Mouse (Mus musculus): ENCODE measurements around the gene Ctnnbip1. TPM values are rescaled to one million over a fixed set of nuclear protein-coding genes. Genes with fewer than 3 reads are reported as not detected.

The Ctnnbip1 gene
- polyA plus RNA-seq (2015; fragmentation: Nextera tagmentation; extraction: Ambion mirVana) = 56.2 and 57.3 TPM in 2 replicates

DNA sequence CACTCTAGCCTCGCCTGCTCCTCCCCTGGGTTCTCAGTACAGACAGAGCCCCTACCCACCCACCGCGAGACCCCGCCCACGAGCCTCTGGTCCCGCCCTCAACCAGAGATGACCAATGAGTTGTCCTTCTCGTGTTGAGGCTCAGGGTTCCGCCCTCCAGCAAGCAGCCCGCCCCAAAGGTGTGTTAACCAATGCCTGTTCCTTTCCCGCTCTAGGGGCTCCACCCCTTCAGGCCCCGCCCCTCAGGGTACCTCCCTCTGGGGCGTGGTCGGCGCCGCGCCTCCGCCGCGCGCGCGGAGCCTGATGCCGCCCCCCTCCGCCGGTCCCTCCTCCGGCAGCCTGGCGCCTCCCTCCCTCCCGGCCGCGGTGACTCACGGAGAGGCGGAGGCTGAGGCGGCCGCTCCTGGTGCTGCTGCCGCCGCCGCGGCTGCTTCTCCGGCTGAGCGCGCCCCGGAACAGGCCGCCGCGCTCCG lies at the start of gene Ctnnbip1:
Ctnnbip1 (plus strand) TSS at position 369 of the 473 bp plus-strand sequence.
- Histone ChIP-seq H3K27me3 (ENCODE audit: control insufficient read depth, insufficient read depth, low read length) (no peaks in the 10 kb centered on the region), H3K9ac (ENCODE audit: low read length) (peak within 1 kb of the TSS; percentile 92), H3K9me3 (replicated peaks; ENCODE audit: control insufficient read depth, low read length) (no peaks in the 10 kb centered on the region), H3K27ac (ENCODE audit: low read length) (peak within 1 kb of the TSS; percentile 42), H3K4me2 (ENCODE audit: low read depth, low read length) (peak within 1 kb of the TSS; percentile 97), H3K4me1 (ENCODE audit: control insufficient read depth, insufficient read depth, low read length) (peaks cover 11% of the 10 kb centered on the region), H3K4me3 (replicated peaks; ENCODE audit: low read length) (peak within 1 kb of the TSS; percentile 85), H3K36me3 (ENCODE audit: control insufficient read depth, insufficient read depth, low read length) (no peaks in the 10 kb centered on the region)
- under 1% methylated on average over 45 of the region's 46 CpGs for WGBS
- peak; percentile 100 for ATAC-seq (ENCODE audit: insufficient read depth, low FRiP score)

DNA sequence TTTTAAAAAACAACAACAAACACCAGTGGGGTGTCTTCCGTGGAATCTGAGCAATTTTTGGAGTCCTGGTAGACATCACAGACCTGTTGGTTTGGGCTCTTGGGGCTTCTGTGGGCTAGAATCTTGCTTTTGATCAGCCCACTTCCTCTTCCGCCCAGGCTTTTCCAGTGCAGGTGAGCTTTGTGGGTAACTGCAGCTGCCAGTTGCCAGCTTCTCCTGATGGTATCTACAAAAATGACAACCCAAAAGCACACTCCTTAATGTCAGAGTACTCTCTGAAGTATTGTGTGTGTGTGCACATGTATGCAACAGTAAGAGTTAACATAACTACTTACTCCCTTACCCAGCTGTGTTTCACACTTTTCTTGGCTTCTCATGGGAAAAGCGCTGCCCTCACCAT lies 48.5 kb upstream of the Ctnnbip1 start:
- WGBS = 93% methylated on average over 3 of the region's 3 CpGs
- H3K4me3 ChIP-seq (replicated peaks; ENCODE audit: low read length) = no peak overlapping the region
- no peaks in the 10 kb centered on the region for H3K27me3 ChIP-seq (ENCODE audit: control insufficient read depth, insufficient read depth, low read length)
- no peak for ATAC-seq (ENCODE audit: insufficient read depth, low FRiP score)
- H3K4me1 ChIP-seq (ENCODE audit: control insufficient read depth, insufficient read depth, low read length) = no peaks in the 10 kb centered on the region
- H3K9ac ChIP-seq (ENCODE audit: low read length) = no peak overlapping the region
- no peak overlapping the region for H3K4me2 ChIP-seq (ENCODE audit: low read depth, low read length)
- peaks cover 5% of the 10 kb centered on the region; the same call in 1 of the 2 replicates for H3K36me3 ChIP-seq (ENCODE audit: control insufficient read depth, insufficient read depth, low read length)
- no peak overlapping the region for H3K27ac ChIP-seq (ENCODE audit: low read length)
- no peaks in the 10 kb centered on the region for H3K9me3 ChIP-seq (replicated peaks; ENCODE audit: control insufficient read depth, low read length)

DNA sequence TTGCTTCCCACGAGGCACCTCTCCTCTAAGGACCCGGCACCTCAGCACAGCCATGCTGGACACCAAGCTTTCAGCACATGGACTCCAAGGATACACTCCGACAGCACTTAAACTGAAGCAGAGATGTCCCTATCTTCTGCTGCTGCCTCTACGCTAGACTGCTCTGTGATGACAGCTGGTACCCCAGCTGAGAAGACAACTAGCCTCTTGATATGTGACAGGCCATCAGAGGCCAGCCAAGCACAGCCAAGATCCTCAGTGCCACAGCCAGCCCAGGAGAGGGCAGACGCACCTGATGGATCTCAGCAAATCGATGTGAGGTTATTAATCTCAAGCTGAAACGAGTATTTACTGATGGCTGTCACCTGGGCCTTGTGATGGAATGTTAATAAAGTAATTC lies 42.9 kb upstream of the Ctnnbip1 start:
- no peaks in the 10 kb centered on the region for H3K27me3 ChIP-seq (ENCODE audit: control insufficient read depth, insufficient read depth, low read length)
- H3K9ac ChIP-seq (ENCODE audit: low read length) = no peak overlapping the region
- no peak overlapping the region for H3K4me3 ChIP-seq (replicated peaks; ENCODE audit: low read length)
- no peak for ATAC-seq (ENCODE audit: insufficient read depth, low FRiP score)
- H3K4me1 ChIP-seq (ENCODE audit: control insufficient read depth, insufficient read depth, low read length) = no peaks in the 10 kb centered on the region
- peaks cover 5% of the 10 kb centered on the region; the same call in 1 of the 2 replicates for H3K36me3 ChIP-seq (ENCODE audit: control insufficient read depth, insufficient read depth, low read length)
- H3K27ac ChIP-seq (ENCODE audit: low read length) = no peak overlapping the region
- WGBS = 64% methylated on average over 7 of the region's 7 CpGs
- no peak overlapping the region for H3K4me2 ChIP-seq (ENCODE audit: low read depth, low read length)
- H3K9me3 ChIP-seq (replicated peaks; ENCODE audit: control insufficient read depth, low read length) = no peaks in the 10 kb centered on the region

DNA sequence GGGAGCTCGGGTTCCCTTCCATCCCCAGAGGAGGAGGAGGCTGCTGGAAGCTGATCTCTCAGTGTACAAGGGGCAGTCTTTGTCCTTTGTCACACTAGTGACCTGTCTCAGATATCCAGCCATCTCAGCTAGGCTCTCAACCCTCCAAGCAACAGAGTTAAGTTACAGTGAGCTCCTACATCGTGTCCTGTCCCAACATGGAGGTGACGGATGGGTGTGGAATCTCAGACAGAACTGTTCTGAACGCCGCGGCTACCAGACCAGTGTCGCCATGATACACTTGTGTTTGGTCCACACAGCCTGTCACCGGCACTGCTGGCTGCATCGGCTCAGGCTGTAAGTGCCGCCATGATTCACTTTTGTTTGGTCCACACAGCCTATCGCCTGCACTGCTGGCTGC lies 41.0 kb upstream of the Ctnnbip1 start, which contains the start of gene Tmem274:
Tmem274 (plus strand) TSS at position 301 of the 400 bp plus-strand sequence.
- WGBS = 83% methylated on average over 11 of the region's 11 CpGs
- Histone ChIP-seq H3K27ac (ENCODE audit: low read length) (no peak within 1 kb of the TSS), H3K4me3 (replicated peaks; ENCODE audit: low read length) (no peak within 1 kb of the TSS), H3K4me2 (ENCODE audit: low read depth, low read length) (no peak within 1 kb of the TSS), H3K27me3 (ENCODE audit: control insufficient read depth, insufficient read depth, low read length) (no peaks in the 10 kb centered on the region), H3K36me3 (ENCODE audit: control insufficient read depth, insufficient read depth, low read length) (peaks cover 5% of the 10 kb centered on the region; the same call in 1 of the 2 replicates), H3K9ac (ENCODE audit: low read length) (no peak within 1 kb of the TSS), H3K4me1 (ENCODE audit: control insufficient read depth, insufficient read depth, low read length) (no peaks in the 10 kb centered on the region), H3K9me3 (replicated peaks; ENCODE audit: control insufficient read depth, low read length) (no peaks in the 10 kb centered on the region)
- no peak for ATAC-seq (ENCODE audit: insufficient read depth, low FRiP score)

DNA sequence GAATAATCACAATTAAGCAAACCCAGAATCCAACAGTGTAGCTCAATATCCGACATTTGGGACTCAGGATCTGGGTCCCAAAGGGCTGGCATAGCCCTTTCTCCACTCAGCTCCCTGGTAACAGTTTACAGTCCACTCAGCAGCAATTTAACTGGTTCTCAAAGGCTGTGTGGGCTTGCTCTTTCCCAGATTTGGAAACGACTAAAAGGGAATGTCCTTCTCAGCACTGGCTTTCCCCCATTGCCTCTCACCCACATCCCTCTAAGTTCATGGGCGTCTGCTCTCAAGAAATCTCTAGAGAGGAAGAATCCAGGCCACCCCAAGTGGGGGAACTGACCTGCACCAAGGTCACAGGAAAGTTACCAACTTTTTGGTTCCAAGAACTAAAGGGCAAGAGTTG lies 33.5 kb upstream of the Ctnnbip1 start:
- peak overlapping the region; percentile 79; the same call in 1 of the 2 replicates for H3K27ac ChIP-seq (ENCODE audit: low read length)
- no peaks in the 10 kb centered on the region for H3K27me3 ChIP-seq (ENCODE audit: control insufficient read depth, insufficient read depth, low read length)
- H3K36me3 ChIP-seq (ENCODE audit: control insufficient read depth, insufficient read depth, low read length) = no peaks in the 10 kb centered on the region
- peaks cover 11% of the 10 kb centered on the region for H3K4me1 ChIP-seq (ENCODE audit: control insufficient read depth, insufficient read depth, low read length)
- peak overlapping the region; percentile 71 for H3K9ac ChIP-seq (ENCODE audit: low read length)
- no peaks in the 10 kb centered on the region for H3K9me3 ChIP-seq (replicated peaks; ENCODE audit: control insufficient read depth, low read length)
- peak overlapping the region; percentile 61 for H3K4me2 ChIP-seq (ENCODE audit: low read depth, low read length)
- 55% methylated on average over 3 of the region's 3 CpGs for WGBS
- no peak for ATAC-seq (ENCODE audit: insufficient read depth, low FRiP score)
- peak overlapping the region; percentile 74 for H3K4me3 ChIP-seq (replicated peaks; ENCODE audit: low read length)

DNA sequence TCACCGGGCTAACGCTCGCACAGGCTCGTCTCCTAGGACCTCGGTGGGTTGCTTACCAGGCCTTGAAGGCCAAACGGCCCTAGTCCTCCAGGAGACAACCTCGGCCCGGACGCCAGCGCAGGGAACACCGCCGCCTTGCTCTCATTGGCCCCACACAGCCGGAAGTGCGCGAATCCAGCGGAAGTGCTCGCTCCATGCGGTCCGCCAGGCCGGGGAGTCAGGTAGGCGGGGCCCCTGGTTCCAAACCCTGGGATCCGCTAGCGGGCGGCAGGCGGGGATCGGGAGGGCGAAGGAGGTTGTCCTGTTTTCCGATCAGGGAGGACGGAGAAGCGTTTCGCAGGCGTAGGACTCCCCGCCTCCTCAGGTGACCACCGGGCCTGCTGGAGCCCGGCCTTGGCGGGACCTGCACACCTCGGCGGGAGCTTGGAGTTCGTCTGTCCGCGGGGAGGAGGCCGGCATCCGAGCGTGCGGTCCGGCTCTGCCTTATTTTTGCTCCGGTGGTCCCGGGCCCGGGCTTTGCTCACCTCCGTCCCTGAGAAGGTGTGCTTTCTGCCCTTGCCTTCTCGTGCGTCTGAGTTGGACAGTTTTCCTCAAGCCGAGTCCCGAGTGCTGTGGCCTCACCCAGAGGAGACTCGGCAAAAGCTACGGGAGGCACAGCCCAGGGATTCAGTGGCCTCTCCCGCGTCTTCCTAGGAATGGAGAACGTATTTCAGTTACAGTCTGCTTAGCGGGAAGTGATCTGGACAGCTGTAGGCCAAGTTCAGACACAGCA lies 32.8 kb upstream of the Ctnnbip1 start, which contains the start of the genes Nmnat1 and Lzic:
Nmnat1 (minus strand) TSS at position 150 of the 772 bp plus-strand sequence.
Lzic (plus strand) TSS at position 177 of the 772 bp plus-strand sequence.
- ATAC-seq (ENCODE audit: insufficient read depth, low FRiP score) = peak; percentile 96
- under 1% methylated on average over 60 of the region's 60 CpGs for WGBS
- peak within 1 kb of the TSS; percentile 61 for H3K4me2 ChIP-seq (ENCODE audit: low read depth, low read length)
- no peaks in the 10 kb centered on the region for H3K27me3 ChIP-seq (ENCODE audit: control insufficient read depth, insufficient read depth, low read length)
- peak within 1 kb of the TSS; percentile 86 for H3K9ac ChIP-seq (ENCODE audit: low read length)
- peaks cover 11% of the 10 kb centered on the region for H3K4me1 ChIP-seq (ENCODE audit: control insufficient read depth, insufficient read depth, low read length)
- no peaks in the 10 kb centered on the region for H3K36me3 ChIP-seq (ENCODE audit: control insufficient read depth, insufficient read depth, low read length)
- peak within 1 kb of the TSS; percentile 74 for H3K4me3 ChIP-seq (replicated peaks; ENCODE audit: low read length)
- peak within 1 kb of the TSS; percentile 79 for H3K27ac ChIP-seq (ENCODE audit: low read length)
- no peaks in the 10 kb centered on the region for H3K9me3 ChIP-seq (replicated peaks; ENCODE audit: control insufficient read depth, low read length)

DNA sequence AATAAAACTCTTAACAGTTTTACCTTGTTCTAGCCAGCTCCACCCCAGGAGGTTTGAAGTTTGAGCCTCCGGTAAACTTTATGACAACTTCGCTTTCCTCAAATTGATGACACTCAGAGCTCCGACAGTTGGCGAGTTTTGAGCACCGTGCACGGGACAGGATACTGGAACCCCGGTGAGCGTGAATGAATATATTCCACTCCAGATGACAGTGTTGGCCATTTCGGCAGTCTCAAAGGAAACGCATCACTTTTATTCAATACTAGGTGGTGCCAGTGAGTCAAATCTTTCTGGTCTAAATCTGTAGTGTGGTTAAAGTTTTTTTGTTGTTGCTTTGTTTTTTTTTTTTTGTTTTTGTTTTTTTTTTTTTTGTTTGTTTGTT lies 32.2 kb upstream of the Ctnnbip1 start:
- H3K9me3 ChIP-seq (replicated peaks; ENCODE audit: control insufficient read depth, low read length) = no peaks in the 10 kb centered on the region
- peaks cover 11% of the 10 kb centered on the region for H3K4me1 ChIP-seq (ENCODE audit: control insufficient read depth, insufficient read depth, low read length)
- peak overlapping the region; percentile 74 for H3K4me3 ChIP-seq (replicated peaks; ENCODE audit: low read length)
- 0% methylated on average over 10 of the region's 10 CpGs for WGBS
- no peaks in the 10 kb centered on the region for H3K36me3 ChIP-seq (ENCODE audit: control insufficient read depth, insufficient read depth, low read length)
- peak overlapping the region; percentile 86 for H3K9ac ChIP-seq (ENCODE audit: low read length)
- H3K27me3 ChIP-seq (ENCODE audit: control insufficient read depth, insufficient read depth, low read length) = no peaks in the 10 kb centered on the region
- no peak; the same call in 1 of the 2 replicates for ATAC-seq (ENCODE audit: insufficient read depth, low FRiP score)
- H3K4me2 ChIP-seq (ENCODE audit: low read depth, low read length) = peak overlapping the region; percentile 61
- peak overlapping the region; percentile 79 for H3K27ac ChIP-seq (ENCODE audit: low read length)

DNA sequence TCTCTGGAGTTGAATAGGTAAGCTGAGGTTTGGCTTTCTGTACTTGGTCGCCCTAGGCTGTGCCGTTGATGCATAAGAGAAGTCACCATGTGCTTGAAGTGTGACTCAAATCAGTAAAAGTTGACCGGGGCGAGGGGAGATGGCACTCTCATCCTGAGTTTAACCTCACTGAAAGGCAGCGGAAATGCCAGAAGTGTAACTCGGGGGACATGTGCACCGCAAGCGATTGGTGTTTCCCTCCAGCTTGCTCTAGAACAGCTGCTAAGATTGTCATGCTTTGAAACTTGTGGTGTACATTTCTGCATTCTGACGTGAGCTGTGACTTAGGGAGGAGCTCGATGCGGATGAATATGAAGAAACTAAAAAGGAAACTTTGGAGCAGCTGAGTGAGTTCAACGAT lies 30.3 kb upstream of the Ctnnbip1 start:
- H3K9ac ChIP-seq (ENCODE audit: low read length) = no peak overlapping the region
- ATAC-seq (ENCODE audit: insufficient read depth, low FRiP score) = no peak
- no peaks in the 10 kb centered on the region for H3K27me3 ChIP-seq (ENCODE audit: control insufficient read depth, insufficient read depth, low read length)
- H3K9me3 ChIP-seq (replicated peaks; ENCODE audit: control insufficient read depth, low read length) = 0 out of 2 replicates have a peak, but pooled peaks cover 3% of the 10 kb centered on the region
- H3K36me3 ChIP-seq (ENCODE audit: control insufficient read depth, insufficient read depth, low read length) = peaks cover 6% of the 10 kb centered on the region; the same call in 1 of the 2 replicates
- H3K4me2 ChIP-seq (ENCODE audit: low read depth, low read length) = no peak overlapping the region
- H3K4me1 ChIP-seq (ENCODE audit: control insufficient read depth, insufficient read depth, low read length) = peaks cover 11% of the 10 kb centered on the region
- 94% methylated on average over 12 of the region's 12 CpGs for WGBS
- H3K4me3 ChIP-seq (replicated peaks; ENCODE audit: low read length) = no peak overlapping the region
- no peak overlapping the region for H3K27ac ChIP-seq (ENCODE audit: low read length)
